Mouse (Mus musculus) forebrain, embryonic 15.5 days (tissue): ENCODE data around the gene Rpl10a. TPM values are rescaled to one million over a fixed set of nuclear protein-coding genes. Genes with fewer than 3 reads are reported as not detected.
"Not testable (repeated sequence)": the region's sequence is repeated elsewhere in the genome, so short reads cannot be mapped to it uniquely, and the experiment has no call there.

ENCODE experiments used
- ATAC-seq: fragments of 200-750 bp; cut with Nextera tagmentation; replicated peaks from 2 replicates; pipeline ENCODE4 v1.8.0; 2017; ENCODE audit warnings: mild to moderate bottlenecking, moderate TSS enrichment, moderate library complexity
- H3K27ac ChIP-seq: fragments of 300-500 bp; sonication (generic); replicated peaks from 2 replicates; pipeline ENCODE4 v1.5.1; 2015; ENCODE audit warnings: mild to moderate bottlenecking, inconsistent platforms
- H3K27me3 ChIP-seq: fragments of 300-500 bp; sonication (generic); 2 replicates; pipeline ENCODE4 v1.6.1; 2015; ENCODE audit warnings: inconsistent platforms
- H3K36me3 ChIP-seq: fragments of 300-500 bp; sonication (generic); 2 replicates; pipeline ENCODE4 v1.6.1; 2015; ENCODE audit warnings: mild to moderate bottlenecking, inconsistent platforms
- H3K4me1 ChIP-seq: fragments of 300-500 bp; sonication (generic); 2 replicates; pipeline ENCODE4 v1.6.1; 2015; ENCODE audit warnings: inconsistent platforms
- H3K4me2 ChIP-seq: fragments of 300-500 bp; sonication (generic); replicated peaks from 2 replicates; pipeline ENCODE4 v1.6.1; 2015; ENCODE audit warnings: mild to moderate bottlenecking, inconsistent platforms
- H3K4me3 ChIP-seq: fragments of 300-500 bp; sonication (generic); 2 replicates; pipeline ENCODE4 v1.5.1; 2015; ENCODE audit warnings: mild to moderate bottlenecking, inconsistent platforms
- H3K9ac ChIP-seq: fragments of 300-500 bp; sonication (generic); replicated peaks from 2 replicates; pipeline ENCODE4 v1.6.1; 2015; ENCODE audit warnings: mild to moderate bottlenecking, inconsistent platforms
- H3K9me3 ChIP-seq: fragments of 300-500 bp; sonication (generic); 2 replicates; pipeline ENCODE4 v1.6.1; 2016; ENCODE audit warnings: inconsistent platforms
- WGBS: fragments of 180-500 bp; shearing (Covaris S2); methylation state at CpG from one replicate; pipeline ENCODE4 v1.1.7; 2015; ENCODE audit warnings: mixed read lengths; 5-methylcytosine and 5-hydroxymethylcytosine counted together
- polyA plus RNA-seq: library from polyadenylated mRNA; unstranded; fragments of >200 nt; fragmentation: Nextera tagmentation; extraction: Ambion mirVana; gene quantifications from 2 replicates; pipeline ENCODE4 v1.2.1, GENCODE M21; 2015

Rpl10a gene
- polyA plus RNA-seq, 1 experiment from 2014 or later: 359 TPM

- Histone ChIP-seq H3K9ac (no peak overlapping the region), H3K36me3 (no peaks in the 10 kb centered on the region; the same call in 1 of the 2 replicates), H3K27me3 (no peaks in the 10 kb centered on the region), H3K9me3 (no peaks in the 10 kb centered on the region), H3K4me2 (no peak overlapping the region), H3K4me1 (peaks cover 18% of the 10 kb centered on the region), H3K4me3 (no peak overlapping the region), H3K27ac (no peak overlapping the region)
- no peak for ATAC-seq
- WGBS: 84% methylated on average over 5 of the region's 5 CpGs
Measured at GRCm38 (mm10) chr17:28311366-28312132, 16.7 kb upstream of the Rpl10a start.

DNA sequence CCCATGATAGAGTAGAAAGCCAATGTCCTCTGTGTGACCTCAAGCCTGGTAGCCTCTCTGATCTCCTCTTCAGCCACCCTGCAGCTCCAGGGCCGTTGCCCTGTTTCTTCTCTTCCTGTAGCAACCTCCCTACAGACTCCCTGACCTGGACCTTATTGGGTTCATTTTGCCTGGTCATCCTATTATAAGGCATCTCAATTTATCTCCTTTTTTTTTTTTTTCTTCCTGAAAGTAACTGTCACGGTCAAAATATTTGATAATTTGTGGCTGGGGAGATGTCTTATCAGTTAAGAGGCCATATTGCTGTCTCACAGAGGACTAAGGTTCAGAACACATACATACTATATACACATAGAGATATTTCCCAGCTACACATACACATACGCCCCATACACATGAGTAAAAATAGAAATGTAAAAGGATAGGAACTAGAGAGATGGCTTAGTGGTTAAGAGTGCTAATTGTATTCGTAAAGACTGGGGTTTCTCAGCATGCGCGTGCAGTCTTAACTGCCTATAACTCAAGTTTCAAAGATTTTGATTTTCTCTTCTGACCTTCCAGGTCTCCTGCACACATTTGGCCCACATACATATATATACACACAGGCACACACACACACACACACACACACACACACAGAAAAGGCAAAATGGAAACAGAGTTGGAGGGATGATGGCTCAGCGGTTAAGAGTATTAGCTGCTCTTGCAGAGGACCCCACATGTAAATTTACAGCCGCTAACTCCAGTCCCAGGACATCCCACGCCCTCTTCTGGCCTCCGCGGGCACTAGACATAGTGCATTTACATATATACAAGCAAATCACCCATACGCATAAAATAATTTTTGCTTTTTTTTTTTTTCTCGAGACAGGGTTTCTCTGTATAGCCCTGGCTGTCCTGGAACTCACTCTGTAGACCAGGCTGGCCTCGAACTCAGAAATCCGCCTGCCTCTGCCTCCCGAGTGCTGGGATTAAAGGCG, 15.7 kb upstream of the Rpl10a start:
- 27% methylated on average over 17 of the region's 17 CpGs for WGBS
- no peaks in the 10 kb centered on the region for H3K9me3 ChIP-seq
- ATAC-seq: peak; percentile 33

DNA sequence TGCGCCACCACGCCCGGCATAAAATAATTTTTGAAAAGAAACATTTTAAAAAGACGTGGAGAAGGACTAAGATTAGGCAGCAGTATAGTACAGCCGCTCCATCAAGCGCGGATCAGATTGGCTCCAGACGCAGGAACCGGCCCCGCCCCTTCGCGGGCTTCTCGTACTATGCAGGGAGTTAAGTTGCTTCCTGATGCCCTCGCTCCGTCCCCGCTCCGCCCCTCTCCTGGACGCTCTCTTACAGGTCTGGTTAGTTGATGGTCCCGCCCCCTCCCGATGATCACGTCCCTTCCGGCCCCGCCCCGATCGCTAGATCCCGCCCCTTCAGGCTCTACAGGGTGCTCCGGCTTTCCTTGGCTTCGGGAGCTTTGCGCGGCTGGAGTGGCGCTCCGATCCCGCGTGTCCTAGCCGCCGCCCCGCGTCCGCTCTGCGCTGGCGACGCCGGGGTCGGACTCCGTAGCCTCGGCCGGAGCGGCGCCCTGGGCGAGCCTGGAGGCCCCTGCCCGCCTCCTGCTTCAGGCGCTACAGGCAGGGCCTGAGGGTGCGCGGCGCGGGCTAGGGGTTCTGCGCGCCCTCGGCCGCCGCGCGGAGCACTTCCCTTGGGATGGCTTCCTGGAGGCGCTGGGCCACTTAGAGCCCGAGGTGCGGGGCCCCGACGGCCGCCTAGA, 14.9 kb upstream of the Rpl10a start, which contains the start of gene Fance:
Gene Fance (plus strand): TSS at position 308 of the 668 bp plus-strand sequence.
- Histone ChIP-seq H3K9me3 (no peaks in the 10 kb centered on the region), H3K27ac (peak within 1 kb of the TSS; percentile 84), H3K9ac (peak within 1 kb of the TSS; percentile 67), H3K36me3 (peaks cover 4% of the 10 kb centered on the region), H3K4me2 (peak within 1 kb of the TSS; percentile 80), H3K4me1 (peaks cover 18% of the 10 kb centered on the region), H3K27me3 (no peaks in the 10 kb centered on the region), H3K4me3 (peak within 1 kb of the TSS; percentile 63)
- under 1% methylated on average over 68 of the region's 69 CpGs for WGBS
- peak; percentile 98 for ATAC-seq

More for the DNA sequence above, 15.7 kb upstream of the Rpl10a start:
- Histone ChIP-seq H3K4me1 (peaks cover 18% of the 10 kb centered on the region), H3K4me2 (peak overlapping the region; percentile 80), H3K27ac (peak overlapping the region; percentile 84; the same call in 1 of the 2 replicates), H3K4me3 (peak overlapping the region; percentile 63), H3K9ac (peak overlapping the region; percentile 22; the same call in 1 of the 2 replicates), H3K27me3 (no peaks in the 10 kb centered on the region), H3K36me3 (no peaks in the 10 kb centered on the region; the same call in 1 of the 2 replicates)

DNA sequence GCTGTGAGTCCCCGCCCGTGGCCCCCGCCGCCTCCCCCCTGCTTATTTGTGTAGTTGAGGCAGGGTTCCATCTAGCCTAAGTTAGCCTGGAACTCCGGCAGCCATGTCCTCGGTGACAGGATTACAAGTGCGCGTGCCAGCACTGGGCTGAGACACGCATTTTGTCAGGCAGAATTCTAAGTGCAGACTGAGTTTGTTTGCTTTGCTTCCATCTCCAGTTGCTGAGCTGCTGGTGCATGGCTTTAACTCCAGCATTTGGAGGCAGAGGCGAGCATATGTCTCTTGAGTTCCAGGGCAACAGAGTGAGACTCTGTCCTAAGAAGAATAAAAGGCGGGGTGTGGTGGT, 14.4 kb upstream of the Rpl10a start:
- Histone ChIP-seq H3K27ac (peak overlapping the region; percentile 84), H3K4me1 (peaks cover 16% of the 10 kb centered on the region), H3K9me3 (no peaks in the 10 kb centered on the region), H3K27me3 (no peaks in the 10 kb centered on the region), H3K4me2 (peak overlapping the region; percentile 80), H3K4me3 (peak overlapping the region; percentile 63), H3K36me3 (peaks cover 7% of the 10 kb centered on the region), H3K9ac (peak overlapping the region; percentile 67)
- peak; percentile 39; the same call in 1 of the 2 replicates for ATAC-seq
- 2% methylated on average over 11 of the region's 11 CpGs for WGBS

DNA sequence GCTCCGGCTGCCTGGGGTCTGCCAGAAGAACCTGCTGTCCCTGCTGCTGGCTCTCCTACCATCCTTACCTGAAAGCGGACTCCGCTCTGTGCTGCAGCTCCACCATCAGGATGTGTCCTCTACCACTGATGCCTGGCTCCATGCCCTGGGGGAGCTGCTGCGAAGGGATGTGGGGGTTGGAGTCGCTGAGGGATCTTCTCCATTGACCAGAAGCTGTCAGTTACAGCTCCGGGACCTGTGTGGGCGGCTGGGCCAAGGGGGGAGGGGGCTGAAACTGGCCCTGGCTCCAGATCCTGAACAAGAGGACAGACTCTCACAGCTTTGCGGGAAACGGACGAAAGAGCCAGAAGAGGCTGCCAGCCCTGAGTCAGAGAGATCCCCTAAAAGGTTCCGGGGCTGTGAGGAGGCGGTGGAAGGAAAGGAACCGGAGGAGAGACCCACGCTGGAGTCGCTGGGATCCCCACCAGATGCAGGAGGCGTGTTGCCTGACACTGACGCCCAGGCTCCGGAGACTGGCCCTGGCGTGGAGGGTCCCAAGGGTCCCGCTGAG, 12.6 kb upstream of the Rpl10a start:
- no peak overlapping the region for H3K4me2 ChIP-seq
- H3K27me3 ChIP-seq: no peaks in the 10 kb centered on the region
- H3K27ac ChIP-seq: no peak overlapping the region
- no peak overlapping the region for H3K4me3 ChIP-seq
- peaks cover 16% of the 10 kb centered on the region for H3K4me1 ChIP-seq
- H3K9me3 ChIP-seq: no peaks in the 10 kb centered on the region
- 84% methylated on average over 20 of the region's 20 CpGs for WGBS
- no peak overlapping the region for H3K9ac ChIP-seq
- peaks cover 13% of the 10 kb centered on the region for H3K36me3 ChIP-seq
- ATAC-seq: no peak

- Histone ChIP-seq H3K4me3 (no peak overlapping the region), H3K27me3 (no peaks in the 10 kb centered on the region), H3K9ac (no peak overlapping the region), H3K4me1 (peaks cover 16% of the 10 kb centered on the region), H3K36me3 (peaks cover 13% of the 10 kb centered on the region), H3K27ac (no peak overlapping the region), H3K4me2 (no peak overlapping the region), H3K9me3 (no peaks in the 10 kb centered on the region)
- no peak for ATAC-seq
- WGBS: 90% methylated on average over 9 of the region's 9 CpGs
Measured at GRCm38 (mm10) chr17:28316476-28316875, 11.8 kb upstream of the Rpl10a start.

- Histone ChIP-seq H3K27me3 (no peaks in the 10 kb centered on the region), H3K9me3 (no peaks in the 10 kb centered on the region), H3K27ac (no peak overlapping the region), H3K4me1 (peaks cover 16% of the 10 kb centered on the region), H3K4me2 (no peak overlapping the region), H3K9ac (no peak overlapping the region), H3K36me3 (peaks cover 13% of the 10 kb centered on the region), H3K4me3 (no peak overlapping the region)
- no peak for ATAC-seq
- 56% methylated on average over 8 of the region's 8 CpGs for WGBS
Measured at GRCm38 (mm10) chr17:28317091-28317490, 11.2 kb upstream of the Rpl10a start.

DNA sequence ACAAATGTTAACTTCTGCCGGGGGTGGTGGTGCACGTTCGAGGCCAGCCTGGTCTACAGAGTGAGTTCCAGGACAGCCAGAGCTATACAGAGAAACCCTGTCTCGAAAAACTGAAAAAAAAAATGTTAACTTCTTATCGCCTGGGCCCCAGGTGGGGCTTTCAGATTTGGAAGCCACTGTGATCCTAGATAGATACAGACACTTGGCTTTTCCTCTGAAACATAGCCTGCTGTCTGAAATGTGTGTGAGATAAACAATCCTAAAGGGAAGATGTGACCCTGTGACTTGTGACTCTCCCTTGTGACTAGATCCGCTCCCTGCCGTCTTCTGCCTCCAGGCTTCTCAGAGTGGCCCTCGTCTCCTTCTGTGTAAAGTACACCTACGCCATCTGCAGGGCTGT, 10.5 kb upstream of the Rpl10a start:
- Histone ChIP-seq H3K36me3 (peaks cover 13% of the 10 kb centered on the region), H3K4me1 (peaks cover 13% of the 10 kb centered on the region), H3K4me3 (no peak overlapping the region), H3K9me3 (no peaks in the 10 kb centered on the region), H3K27me3 (no peaks in the 10 kb centered on the region), H3K9ac (no peak overlapping the region), H3K27ac (no peak overlapping the region), H3K4me2 (no peak overlapping the region)
- WGBS: 86% methylated on average over 9 of the region's 9 CpGs
- ATAC-seq: no peak

DNA sequence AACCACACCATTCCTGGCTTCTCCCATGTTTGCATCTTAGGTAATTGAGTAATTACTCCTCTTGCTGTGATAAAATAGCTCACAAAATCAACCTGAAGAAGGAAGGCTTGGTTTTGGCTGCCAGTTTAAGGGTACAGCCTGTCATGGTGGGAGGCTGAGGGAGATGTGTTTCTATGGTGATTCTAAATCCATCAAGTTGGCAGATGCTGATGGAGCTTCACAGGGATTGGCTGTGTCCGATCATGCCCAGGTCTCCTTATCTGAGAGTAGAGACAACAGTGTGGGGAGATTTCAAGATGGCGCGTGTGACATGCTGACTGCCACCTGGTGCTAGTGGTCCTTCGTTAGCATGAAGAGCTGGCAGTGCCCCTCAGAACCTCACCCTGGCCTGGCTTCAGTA, 6.6 kb upstream of the Rpl10a start:
- no peak overlapping the region for H3K9ac ChIP-seq
- WGBS: 96% methylated on average over 4 of the region's 4 CpGs
- no peak overlapping the region for H3K27ac ChIP-seq
- H3K4me3 ChIP-seq: no peak overlapping the region
- no peaks in the 10 kb centered on the region for H3K27me3 ChIP-seq
- no peak for ATAC-seq
- no peak overlapping the region for H3K4me2 ChIP-seq
- H3K4me1 ChIP-seq: no peaks in the 10 kb centered on the region
- no peaks in the 10 kb centered on the region for H3K9me3 ChIP-seq
- H3K36me3 ChIP-seq: peaks cover 16% of the 10 kb centered on the region

DNA sequence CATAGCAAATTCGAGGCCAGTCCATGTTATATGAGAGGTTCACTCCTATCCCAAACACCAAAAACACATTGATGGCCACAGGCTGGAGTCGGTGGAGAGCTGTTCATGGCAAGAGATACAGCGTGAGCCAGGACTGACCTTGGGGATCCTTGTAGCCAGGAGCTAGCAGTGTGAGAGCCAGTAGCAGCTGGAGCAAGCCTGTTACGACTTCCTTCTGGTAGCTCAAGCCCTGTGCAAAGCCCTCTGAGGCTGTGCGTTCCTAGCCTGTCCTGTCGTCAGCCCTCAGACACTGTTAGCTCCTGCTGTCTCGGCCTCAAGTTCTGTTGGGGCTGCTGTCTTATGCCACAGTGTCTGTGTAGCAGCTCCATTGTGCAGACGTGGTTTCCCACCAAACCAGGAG, 4.5 kb upstream of the Rpl10a start:
- Histone ChIP-seq H3K27me3 (no peaks in the 10 kb centered on the region), H3K9ac (no peak overlapping the region), H3K4me3 (no peak overlapping the region), H3K9me3 (no peaks in the 10 kb centered on the region), H3K4me1 (peaks cover 7% of the 10 kb centered on the region), H3K27ac (no peak overlapping the region), H3K4me2 (no peak overlapping the region), H3K36me3 (peaks cover 9% of the 10 kb centered on the region)
- ATAC-seq: no peak
- 95% methylated on average over 8 of the region's 8 CpGs for WGBS

DNA sequence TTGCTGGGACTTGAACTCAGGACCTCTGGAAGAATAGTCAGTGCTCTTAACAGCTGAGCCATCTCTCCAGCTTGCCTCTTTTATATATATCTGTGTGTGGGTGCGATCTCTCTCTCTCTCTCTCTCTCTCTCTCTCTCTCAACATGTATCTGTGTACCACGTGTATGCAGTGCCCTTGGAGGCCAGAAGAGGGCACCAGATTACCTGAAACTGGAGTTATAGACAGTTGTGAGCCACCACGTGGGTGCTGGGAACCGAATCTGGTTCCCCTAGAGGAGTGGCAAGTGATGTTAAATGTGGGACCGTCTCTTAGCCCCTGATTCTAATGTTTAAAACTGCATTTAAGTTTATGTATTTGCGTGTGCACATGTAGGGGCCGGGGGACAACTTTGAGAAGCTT, 3.9 kb upstream of the Rpl10a start:
- H3K9me3 ChIP-seq, H3K36me3 ChIP-seq, H3K27me3 ChIP-seq, ATAC-seq, H3K27ac ChIP-seq, H3K4me3 ChIP-seq, H3K9ac ChIP-seq, H3K4me2 ChIP-seq: not testable (repeated sequence)
- H3K4me1 ChIP-seq: peaks cover 13% of the 10 kb centered on the region
- WGBS: 97% methylated on average over 7 of the region's 7 CpGs
